11 mouse cellular contexts compared by ENCODE assay signal in genomic region chr15:80685603-80685895, GRCm38 (mm10). TPM values are rescaled to one million over a fixed set of nuclear protein-coding genes. Genes with fewer than 3 reads are reported as not detected.
DNase-seq lines count a peak whose midpoint lies in the region; ATAC-seq and TF ChIP-seq lines count a peak whose summit lies in the region.
"Had no signal": no experiment of that assay in that cellular context is flagged by ENCODE, and none has a peak within 500 bp of the region (broad histone marks: within the 10 kb centered on the region; RNA-seq: fewer than 3 reads in every experiment).

No protein-coding gene starts in this region.

- no peak for TF ChIP-seq CTCF in heart, adult 2 months (IDR thresholded peaks at IDR 0.05)

- no peak overlapping the region for H3K4me3 ChIP-seq in kidney, embryonic 15.5 days (replicated peaks)
- H3K4me3 ChIP-seq in hindbrain, embryonic 15.5 days, result no peak overlapping the region
- H3K4me3 ChIP-seq in heart, adult 2 months, result no peak overlapping the region
- H3K4me3 ChIP-seq: liver, embryonic 13.5 days; megakaryocyte, embryonic 14.5 days had no signal

- no peaks in the 10 kb centered on the region for H3K36me3 ChIP-seq in kidney, embryonic 15.5 days
- no peaks in the 10 kb centered on the region for H3K36me3 ChIP-seq in hindbrain, embryonic 15.5 days
- H3K36me3 ChIP-seq in heart, adult 2 months (ENCODE audit: control insufficient read depth, insufficient read depth, low read length), result no peaks in the 10 kb centered on the region
- H3K36me3 ChIP-seq: liver, embryonic 13.5 days had no signal

- H3K79me2 ChIP-seq in heart, adult 2 months (replicated peaks; ENCODE audit: control insufficient read depth, insufficient read depth, low read length), result no peaks in the 10 kb centered on the region

- no peak overlapping the region for H3K4me2 ChIP-seq in kidney, embryonic 15.5 days
- H3K4me2 ChIP-seq in hindbrain, embryonic 15.5 days, result no peak overlapping the region
- H3K4me2 ChIP-seq: liver, embryonic 13.5 days had no signal

- H3K27me3 ChIP-seq in kidney, embryonic 15.5 days, result peaks cover 10% of the 10 kb centered on the region; the same call in 1 of the 2 replicates
- H3K27me3 ChIP-seq in hindbrain, embryonic 15.5 days, result no peaks in the 10 kb centered on the region; the same call in 1 of the 2 replicates
- H3K27me3 ChIP-seq in heart, adult 2 months (ENCODE audit: control insufficient read depth, insufficient read depth, low read length), result no peaks in the 10 kb centered on the region

- H3K9ac ChIP-seq in kidney, embryonic 15.5 days, result no peak overlapping the region
- no peak overlapping the region for H3K9ac ChIP-seq in hindbrain, embryonic 15.5 days
- no peak overlapping the region for H3K9ac ChIP-seq in heart, adult 2 months (ENCODE audit: low read depth, low read length)
- H3K9ac ChIP-seq: liver, embryonic 13.5 days had no signal

- intact Hi-C loops in heart, adult 2 months (cut with DNase I), result no loop called here
- intact Hi-C loops in heart, postnatal 25 days (cut with DNase I), result no loop called here

- no peak for TF ChIP-seq POLR2A in heart, adult 2 months (IDR thresholded peaks at IDR 0.05; ENCODE audit: insufficient read depth, low read depth, low read length)

- H3K27ac ChIP-seq in kidney, embryonic 15.5 days, result no peak overlapping the region
- H3K27ac ChIP-seq in hindbrain, embryonic 15.5 days (replicated peaks), result peak overlapping the region; percentile 11; the same call in 1 of the 2 replicates
- H3K27ac ChIP-seq in heart, adult 2 months, result no peak overlapping the region
- H3K27ac ChIP-seq: liver, embryonic 13.5 days had no signal

- DNase-seq in kidney, postnatal 36 days, result no peak
- DNase-seq in right cerebral cortex, adult 18-20 months, result peak; percentile 52
- DNase-seq in right cerebral cortex, postnatal 10 days (ENCODE audit: low spot score in 2 of 2), result no peak
- no peak for DNase-seq in heart, adult 2 months
- no peak for DNase-seq in cerebellum, adult 9-11 months
- no peak for DNase-seq in heart, postnatal 25 days (ENCODE audit: low spot score)
- DNase-seq: liver, embryonic 13.5 days had no signal

- peak; percentile 71; the same call in 1 of the 2 replicates for ATAC-seq in kidney, embryonic 15.5 days (replicated peaks; ENCODE audit: low FRiP score)
- ATAC-seq in hindbrain, embryonic 15.5 days (ENCODE audit: low FRiP score, low read depth), result 0 out of 2 replicates have a peak, but pooled peaks have one; percentile 38

- H3K9me3 ChIP-seq in kidney, embryonic 15.5 days (replicated peaks), result no peaks in the 10 kb centered on the region
- H3K9me3 ChIP-seq in hindbrain, embryonic 15.5 days, result no peaks in the 10 kb centered on the region
- H3K9me3 ChIP-seq: liver, embryonic 13.5 days; megakaryocyte, embryonic 14.5 days had no signal

- 12% methylated on average over 7 of the region's 7 CpGs for WGBS in kidney, embryonic 15.5 days
- WGBS in hindbrain, embryonic 15.5 days, result 30% methylated on average over 7 of the region's 7 CpGs
- 62% methylated on average over 7 of the region's 7 CpGs for WGBS in heart, adult 2 months

- TF ChIP-seq EP300 in heart, adult 2 months (IDR thresholded peaks at IDR 0.05; ENCODE audit: insufficient read depth, low read depth, low read length), result no peak

- H3K4me1 ChIP-seq in kidney, embryonic 15.5 days, result peaks cover 43% of the 10 kb centered on the region
- peaks cover 31% of the 10 kb centered on the region for H3K4me1 ChIP-seq in hindbrain, embryonic 15.5 days (replicated peaks)
- H3K4me1 ChIP-seq in heart, adult 2 months (ENCODE audit: control insufficient read depth, insufficient read depth, low read length), result peaks cover 2% of the 10 kb centered on the region; the same call in 1 of the 2 replicates

RNA-seq across cellular contexts. Expression of gene Fam83f, which starts 13.9 kb away (rescaled TPM):
- polyA plus RNA-seq in kidney, embryonic 15.5 days (2015; fragmentation: Nextera tagmentation; extraction: Ambion mirVana), result 3.8 and 4.1 TPM in 2 replicates
- 0.09 and 0.35 TPM in 2 replicates for polyA plus RNA-seq in hindbrain, embryonic 15.5 days (2015; fragmentation: Nextera tagmentation; extraction: Ambion mirVana)
- total RNA-seq in heart, adult 2 months (2021), result not detected
- 0.09 and 0.21 TPM in 2 replicates for polyA plus RNA-seq in heart, adult 2 months (2012; rRNA removed)
- total RNA-seq in heart, postnatal 25 days (2021), result under 1 TPM in 1 of 2 experiments, not detected in 1; 0.08 TPM
- total RNA-seq: MEL had no signal

RNA-seq across cellular contexts. Expression of gene Tnrc6b, which starts 25.6 kb away (rescaled TPM):
- 29.0 and 33.5 TPM in 2 replicates for polyA plus RNA-seq in kidney, embryonic 15.5 days (2015; fragmentation: Nextera tagmentation; extraction: Ambion mirVana)
- polyA plus RNA-seq in hindbrain, embryonic 15.5 days (2015; fragmentation: Nextera tagmentation; extraction: Ambion mirVana), result 31.7 and 37.6 TPM in 2 replicates
- total RNA-seq in heart, adult 2 months (2021), result 10 to 100 TPM; 43.7 to 48.1 TPM
- polyA plus RNA-seq in heart, adult 2 months (2012; rRNA removed), result 9.4 and 13.1 TPM in 2 replicates
- total RNA-seq in heart, postnatal 25 days (2021), result 10 to 100 TPM; 48.4 to 53.0 TPM
